Comparison of ENCODE assay signal across 9 mouse cellular contexts in the genomic region with DNA sequence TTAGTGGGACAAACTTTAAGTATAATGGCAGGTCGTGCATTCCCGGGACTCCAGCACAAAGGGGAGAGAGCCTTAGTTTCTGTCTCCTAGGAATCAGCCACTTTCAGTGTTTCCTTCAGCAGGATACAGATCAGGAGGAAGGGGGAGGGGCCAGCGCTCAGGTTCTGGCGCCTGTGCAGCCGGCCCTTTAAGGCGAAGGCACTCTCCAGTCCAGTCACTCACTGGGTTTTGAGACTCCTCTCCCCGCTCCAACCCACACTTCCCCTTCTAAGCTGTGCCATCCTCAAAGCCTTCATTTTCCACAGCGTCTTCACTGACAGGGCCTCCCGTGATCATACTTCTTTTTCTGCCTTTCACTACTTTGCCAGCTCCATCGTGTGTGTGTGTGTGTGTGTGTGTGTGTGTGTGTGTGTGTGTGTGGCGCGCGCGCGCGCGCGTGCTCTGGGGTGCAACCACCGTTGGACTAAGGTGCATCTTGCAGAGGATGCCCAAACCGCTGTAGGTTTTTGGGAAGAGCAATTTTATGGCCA. TPM values are rescaled to one million over a fixed set of nuclear protein-coding genes. Genes with fewer than 3 reads are reported as not detected.
DNase-seq lines count a peak whose midpoint lies in the region; ATAC-seq lines count a peak whose summit lies in the region.
"Had no signal": no experiment of that assay in that cellular context is flagged by ENCODE, and none has a peak within 500 bp of the region (broad histone marks: within the 10 kb centered on the region; RNA-seq: fewer than 3 reads in every experiment).

No protein-coding gene starts in this region.

- H3K27ac ChIP-seq in forebrain, embryonic 11.5 days (ENCODE audit: low read depth, low read length) = no peak overlapping the region
- no peak overlapping the region for H3K27ac ChIP-seq in hindbrain, embryonic 13.5 days
- no peak overlapping the region for H3K27ac ChIP-seq in liver, embryonic 11.5 days (ENCODE audit: low read depth, low read length)
- H3K27ac ChIP-seq in midbrain, embryonic 15.5 days = no peak overlapping the region
- H3K27ac ChIP-seq: macrophage had no signal

- H3K4me2 ChIP-seq in forebrain, embryonic 11.5 days (ENCODE audit: low read depth, low read length, severe bottlenecking) = peak overlapping the region; percentile 42
- H3K4me2 ChIP-seq in hindbrain, embryonic 13.5 days = peak overlapping the region; percentile 52
- peak overlapping the region; percentile 54 for H3K4me2 ChIP-seq in liver, embryonic 11.5 days
- H3K4me2 ChIP-seq in midbrain, embryonic 15.5 days = peak overlapping the region; percentile 47

- no peaks in the 10 kb centered on the region for H3K36me3 ChIP-seq in forebrain, embryonic 11.5 days (ENCODE audit: control insufficient read depth, insufficient read depth, low read length)
- no peaks in the 10 kb centered on the region for H3K36me3 ChIP-seq in hindbrain, embryonic 13.5 days
- H3K36me3 ChIP-seq in liver, embryonic 11.5 days (ENCODE audit: control insufficient read depth, insufficient read depth, low read length) = no peaks in the 10 kb centered on the region
- no peaks in the 10 kb centered on the region for H3K36me3 ChIP-seq in midbrain, embryonic 15.5 days (replicated peaks)

- peak; percentile 51; the same call in 1 of the 2 replicates for ATAC-seq in forebrain, embryonic 11.5 days (replicated peaks; ENCODE audit: low FRiP score)
- ATAC-seq in hindbrain, embryonic 13.5 days (ENCODE audit: low FRiP score) = no peak
- ATAC-seq in liver, embryonic 11.5 days (replicated peaks; ENCODE audit: low FRiP score) = no peak
- no peak for ATAC-seq in midbrain, embryonic 15.5 days (replicated peaks)

- DNase-seq in right cerebral cortex, postnatal 25 days = peak; percentile 9
- no peak for DNase-seq in right cerebral cortex, postnatal 36 days (ENCODE audit: low spot score in 2 of 2)
- DNase-seq in forebrain, embryonic 11.5 days (ENCODE audit: low spot score) = no peak
- DNase-seq in liver, embryonic 11.5 days (ENCODE audit: low spot score) = no peak
- no peak for DNase-seq in thymus, postnatal 36 days
- no peak for DNase-seq in layer of hippocampus, postnatal 36 days

- WGBS in forebrain, embryonic 11.5 days = 2% methylated on average over 20 of the region's 20 CpGs
- 1% methylated on average over 11 of the region's 20 CpGs for WGBS in hindbrain, embryonic 13.5 days
- 6% methylated on average over 20 of the region's 20 CpGs for WGBS in liver, embryonic 11.5 days
- WGBS in midbrain, embryonic 15.5 days = 3% methylated on average over 19 of the region's 20 CpGs

- peak overlapping the region; percentile 19 for H3K4me3 ChIP-seq in forebrain, embryonic 11.5 days (ENCODE audit: low read depth, low read length)
- H3K4me3 ChIP-seq in hindbrain, embryonic 13.5 days = peak overlapping the region; percentile 25
- peak overlapping the region; percentile 4; the same call in 1 of the 2 replicates for H3K4me3 ChIP-seq in liver, embryonic 11.5 days (ENCODE audit: low read depth, low read length)
- peak overlapping the region; percentile 24 for H3K4me3 ChIP-seq in midbrain, embryonic 15.5 days

- H3K27me3 ChIP-seq in forebrain, embryonic 11.5 days (ENCODE audit: control insufficient read depth, insufficient read depth, low read length) = peaks cover 4% of the 10 kb centered on the region; the same call in 1 of the 2 replicates
- H3K27me3 ChIP-seq in hindbrain, embryonic 13.5 days = peaks cover 59% of the 10 kb centered on the region
- H3K27me3 ChIP-seq in liver, embryonic 11.5 days (replicated peaks; ENCODE audit: control insufficient read depth, insufficient read depth, low read length) = peaks cover 7% of the 10 kb centered on the region; the same call in 1 of the 2 replicates
- no peaks in the 10 kb centered on the region for H3K27me3 ChIP-seq in midbrain, embryonic 15.5 days (replicated peaks)

- H3K9me3 ChIP-seq in forebrain, embryonic 11.5 days (ENCODE audit: control insufficient read depth, low read length) = no peaks in the 10 kb centered on the region
- H3K9me3 ChIP-seq in hindbrain, embryonic 13.5 days = no peaks in the 10 kb centered on the region
- H3K9me3 ChIP-seq in liver, embryonic 11.5 days (ENCODE audit: control insufficient read depth, low read length) = no peaks in the 10 kb centered on the region
- no peaks in the 10 kb centered on the region for H3K9me3 ChIP-seq in midbrain, embryonic 15.5 days

- peak overlapping the region; percentile 35 for H3K9ac ChIP-seq in forebrain, embryonic 11.5 days (ENCODE audit: low read length)
- peak overlapping the region; percentile 30; the same call in 1 of the 2 replicates for H3K9ac ChIP-seq in hindbrain, embryonic 13.5 days
- no peak overlapping the region for H3K9ac ChIP-seq in liver, embryonic 11.5 days (ENCODE audit: low read depth, low read length)
- no peak overlapping the region for H3K9ac ChIP-seq in midbrain, embryonic 15.5 days

- peaks cover 3% of the 10 kb centered on the region; the same call in 1 of the 2 replicates for H3K4me1 ChIP-seq in forebrain, embryonic 11.5 days (replicated peaks; ENCODE audit: control insufficient read depth, insufficient read depth, low read length)
- H3K4me1 ChIP-seq in hindbrain, embryonic 13.5 days (replicated peaks) = peaks cover 15% of the 10 kb centered on the region
- H3K4me1 ChIP-seq in liver, embryonic 11.5 days (replicated peaks; ENCODE audit: control insufficient read depth, insufficient read depth, low read length) = peaks cover 7% of the 10 kb centered on the region
- H3K4me1 ChIP-seq in midbrain, embryonic 15.5 days = peaks cover 15% of the 10 kb centered on the region

RNA-seq across cellular contexts. Expression of a gene that starts 32.9 kb away (rescaled TPM):
- 42.0 and 44.3 TPM in 2 replicates for polyA plus RNA-seq in forebrain, embryonic 11.5 days (2014; fragmentation: Nextera tagmentation; extraction: Ambion mirVana)
- 44.0 and 44.5 TPM in 2 replicates for polyA plus RNA-seq in hindbrain, embryonic 13.5 days (2015; fragmentation: Nextera tagmentation; extraction: Ambion mirVana)
- 39.2 and 44.0 TPM in 2 replicates for polyA plus RNA-seq in liver, embryonic 11.5 days (2014; fragmentation: Nextera tagmentation; extraction: Ambion mirVana)
- polyA plus RNA-seq in midbrain, embryonic 15.5 days (2015; fragmentation: Nextera tagmentation; extraction: Ambion mirVana) = 37.3 and 40.4 TPM in 2 replicates
- 10 to 100 TPM; 21.8 to 22.5 TPM for total RNA-seq in layer of hippocampus, postnatal 36 days (2021)

Comparison
In these comparisons a context has a peak if more than half of its experiments do, and no peak if none do; other contexts are left out.
1. H3K9ac ChIP-seq: peak in forebrain, embryonic 11.5 days (single experiment) and hindbrain, embryonic 13.5 days (single experiment); none in liver, embryonic 11.5 days (single experiment) and midbrain, embryonic 15.5 days (single experiment).
2. Peak in every context shown above with its lines, with median percentiles within 50 percentile points of each other: H3K4me2 ChIP-seq and H3K4me3 ChIP-seq.